Mouse (Mus musculus) T-helper 2 cell (primary cell): ENCODE measurements around the gene Med27.
"Not testable (repeated sequence)": the region's sequence is repeated elsewhere in the genome, so short reads cannot be mapped to it uniquely, and the experiment has no call there.

Experiments
- in situ Hi-C: fragments of 300-600 bp; cut with MboI, MseI; formaldehyde crosslinking; loops from one replicate; pipeline ENCODE4 v1.15.1; 2025; ENCODE audit warnings: high pct_unique_total_duplicates

Gene Med27

DNA sequence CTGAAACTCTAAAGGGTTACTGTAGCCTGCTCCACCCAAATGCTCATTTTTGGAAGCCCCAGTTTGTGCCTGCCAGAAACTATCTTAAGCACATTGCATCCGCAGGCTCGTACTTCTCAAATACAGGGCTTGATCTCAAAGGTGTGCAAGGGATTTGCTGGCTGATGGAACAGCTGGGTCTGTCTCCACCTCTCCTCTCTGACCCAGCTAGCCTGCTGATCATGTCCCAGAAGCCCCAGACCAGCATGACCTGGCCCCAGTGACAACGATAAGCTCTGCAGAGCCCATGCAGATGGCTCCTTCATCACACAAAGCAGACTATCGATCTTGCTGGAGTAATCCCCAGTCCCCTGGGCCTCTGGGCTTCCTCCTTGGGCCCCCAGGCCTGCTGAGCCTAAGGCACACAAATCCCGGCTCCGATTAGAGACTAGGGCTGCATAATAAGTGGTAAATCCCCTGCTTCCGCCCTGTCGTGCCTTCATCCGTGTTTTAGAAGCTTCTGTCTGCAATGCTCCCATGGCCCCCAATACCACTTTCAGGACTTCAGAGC, 170.1 kb downstream of the Med27 start:
- in situ Hi-C loops, result no loop called here

DNA sequence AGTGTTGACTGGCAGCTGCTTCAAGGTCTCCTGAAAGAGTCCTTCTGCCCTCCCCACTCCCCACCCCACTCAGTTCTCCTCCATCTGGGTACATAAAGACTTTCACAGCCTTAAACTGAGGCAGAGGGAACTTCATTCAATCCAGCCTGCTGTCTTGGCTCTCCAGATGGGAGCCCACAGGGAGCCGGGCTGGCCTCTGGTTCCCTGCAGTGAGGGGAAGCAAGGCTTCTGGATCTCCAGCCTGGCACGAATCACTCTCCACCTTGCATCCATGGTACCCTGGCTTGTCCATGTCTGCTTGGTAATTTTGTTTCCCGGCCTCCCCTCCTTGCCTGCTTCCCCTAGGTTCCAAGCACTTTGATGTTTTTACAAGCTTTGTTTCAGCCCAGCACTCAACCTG, 172.8 kb downstream of the Med27 start:
- in situ Hi-C loops, result no loop called here

DNA sequence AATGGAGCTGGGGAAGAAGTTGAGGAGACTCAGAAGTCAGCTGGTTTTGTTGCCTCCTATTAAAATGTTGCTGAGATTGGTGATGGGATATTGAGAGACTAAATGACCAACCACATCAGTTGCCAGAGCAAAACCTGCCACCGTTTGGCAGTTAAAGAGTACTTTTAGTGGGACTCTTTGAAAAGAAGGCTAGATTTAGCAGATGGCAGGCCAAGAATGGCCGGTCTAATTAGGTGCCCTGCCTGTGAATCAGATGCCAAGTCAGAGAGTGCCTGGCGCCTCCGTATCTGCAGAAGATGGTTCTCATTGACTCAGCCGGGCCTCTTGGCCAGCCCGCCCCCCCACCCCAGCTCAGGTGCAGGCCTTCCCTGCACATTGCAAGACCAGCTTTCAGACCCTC, 173.6 kb downstream of the Med27 start:
- in situ Hi-C loops, result no loop called here

DNA sequence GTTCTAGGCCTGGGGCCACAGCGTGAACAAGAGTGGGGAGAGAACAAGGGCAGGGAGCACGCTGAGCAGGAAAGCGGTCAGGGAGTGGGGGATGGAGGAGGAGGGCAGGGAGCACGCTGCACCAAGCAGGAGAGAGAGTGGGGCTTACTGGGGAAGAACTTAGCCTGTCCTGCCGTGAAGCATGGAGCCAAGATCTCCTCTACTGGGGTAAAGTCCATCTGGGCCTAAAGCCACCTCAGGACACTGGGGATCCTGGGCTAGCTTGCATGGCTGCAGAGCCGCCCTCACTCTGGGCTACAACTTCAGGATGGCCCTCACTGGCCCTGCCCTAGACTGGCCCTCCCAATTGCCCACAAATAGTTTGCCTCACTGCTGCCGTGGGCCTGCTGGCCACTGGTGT, 174.9 kb downstream of the Med27 start:
- in situ Hi-C loops, result no loop called here

DNA sequence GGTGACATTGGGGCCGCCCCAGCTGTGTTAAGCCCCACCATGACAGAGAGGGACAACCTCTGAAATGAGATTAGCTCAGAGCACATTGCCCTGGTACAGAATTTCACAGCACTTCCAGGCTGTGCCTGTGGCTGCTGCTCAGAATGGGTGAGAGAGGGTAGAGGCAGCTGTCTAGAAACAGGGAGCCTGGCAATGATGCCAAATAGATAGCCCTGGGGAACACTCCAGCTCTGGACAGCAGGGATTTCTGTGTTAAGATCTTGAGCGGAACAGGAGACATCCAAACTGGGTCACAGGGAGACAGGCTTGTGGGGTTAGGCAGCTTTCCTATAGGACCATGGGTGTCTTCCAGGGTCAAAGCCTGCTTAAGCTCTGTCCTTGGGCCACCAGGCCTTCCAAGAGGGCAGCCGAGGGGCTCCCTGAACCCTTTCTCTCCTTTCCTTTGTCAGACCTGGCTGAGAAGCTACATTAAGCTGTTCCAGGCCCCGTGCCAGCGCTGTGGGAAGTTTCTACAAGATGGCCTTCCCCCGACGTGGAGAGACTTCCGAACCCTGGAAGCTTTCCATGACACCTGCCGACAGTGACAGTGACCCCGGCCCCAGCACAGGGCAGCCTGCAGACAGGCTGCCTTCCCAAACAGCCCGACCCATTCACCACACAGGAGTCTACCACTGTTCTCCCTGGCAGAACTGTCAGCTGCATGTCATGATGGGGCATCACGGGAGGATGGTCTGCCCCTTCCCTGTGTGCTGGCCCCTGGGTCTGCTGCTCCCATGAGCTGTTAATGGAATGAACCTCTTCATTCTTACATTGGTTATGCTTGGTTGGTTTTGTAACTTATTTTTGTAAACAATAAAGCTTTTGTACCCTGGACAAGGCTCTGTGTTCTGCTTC, 177.5 kb downstream of the Med27 start:
- in situ Hi-C loops, result no loop called here

DNA sequence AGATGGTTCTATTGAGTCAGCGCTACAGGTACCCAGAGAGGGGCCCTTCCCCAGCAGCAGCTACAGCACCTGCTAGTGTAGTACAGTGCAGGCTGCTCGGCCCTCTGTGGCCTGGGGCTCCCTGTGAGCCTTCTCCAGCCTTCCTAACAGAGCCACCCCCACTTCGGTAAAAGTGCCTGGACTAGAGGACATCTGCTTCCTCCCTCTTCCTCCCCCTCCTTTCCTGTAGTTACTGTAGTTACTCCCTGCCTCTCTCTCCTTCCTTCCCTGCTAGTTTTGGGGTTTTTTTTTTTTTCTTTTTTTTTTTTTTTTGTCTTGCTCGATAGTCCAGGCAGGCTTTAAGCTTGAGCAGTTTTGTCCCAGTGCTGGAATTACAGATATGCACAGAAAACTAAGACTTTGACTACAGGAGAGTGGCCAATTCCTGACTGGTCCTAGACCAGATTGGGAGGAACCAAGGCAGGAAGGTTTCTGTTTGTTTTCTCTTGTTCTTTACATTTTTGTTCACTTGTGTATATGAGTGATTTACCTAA, 178.7 kb downstream of the Med27 start:
- in situ Hi-C loops, result no loop called here

DNA sequence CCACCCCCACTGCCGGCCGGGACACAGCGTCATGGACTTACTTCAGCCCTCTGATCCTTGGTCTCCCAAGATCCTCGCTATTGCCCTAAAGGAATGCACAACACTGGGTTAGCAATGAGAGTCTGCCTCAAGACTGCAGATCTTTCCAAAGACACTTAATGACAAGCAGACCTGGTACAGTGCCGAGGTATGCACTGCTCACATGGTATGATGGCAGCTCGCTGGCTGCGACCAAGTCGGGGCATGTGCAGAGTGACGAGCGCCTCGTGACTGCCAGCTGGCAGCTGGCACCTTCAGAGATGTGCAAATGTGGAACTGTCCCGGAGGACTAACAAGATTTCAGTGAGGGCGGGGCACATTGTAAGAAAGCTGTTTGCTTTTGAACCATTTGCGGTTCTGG, 179.6 kb downstream of the Med27 start:
- in situ Hi-C loops, result no loop called here

DNA sequence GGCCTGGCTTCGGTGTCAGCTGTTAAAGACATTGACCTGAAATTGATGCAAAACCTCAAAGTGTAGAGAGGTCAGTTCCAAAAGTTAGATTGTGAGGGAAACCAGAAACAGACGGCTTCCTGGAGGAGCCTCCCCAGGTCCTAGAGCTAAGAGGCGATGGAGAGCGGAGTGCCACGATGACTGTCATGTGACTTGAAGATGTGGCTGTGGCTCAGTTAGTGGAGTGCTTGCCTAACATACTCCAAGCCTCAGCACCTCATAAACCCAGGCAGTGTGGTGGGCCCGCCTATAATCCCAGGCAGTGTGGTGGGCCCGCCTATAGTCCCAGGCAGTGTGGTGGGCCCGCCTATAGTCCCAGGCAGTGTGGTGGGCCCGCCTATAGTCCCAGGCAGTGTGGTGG, 180.9 kb downstream of the Med27 start:
- in situ Hi-C loops, result not testable (repeated sequence)

DNA sequence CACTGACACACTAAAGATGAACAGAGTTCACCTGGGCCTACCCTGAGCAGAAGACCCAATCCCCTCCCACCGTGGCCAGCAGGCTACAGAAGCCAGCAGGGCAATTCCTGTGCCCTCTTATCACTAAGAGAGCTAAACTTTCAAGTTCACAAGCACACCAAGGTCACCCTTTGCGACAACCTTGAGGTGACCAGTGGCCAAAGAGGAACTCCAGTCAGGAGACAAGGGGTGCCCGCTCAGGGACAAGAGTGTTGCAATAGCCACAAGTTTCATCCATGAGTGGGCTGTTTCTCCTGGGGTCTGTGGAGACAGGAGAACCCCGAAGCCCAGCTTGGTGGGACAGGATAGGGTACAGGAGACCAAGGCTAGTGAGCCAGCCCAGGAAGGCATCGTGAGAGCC, 182.2 kb downstream of the Med27 start:
- in situ Hi-C loops, result no loop called here

DNA sequence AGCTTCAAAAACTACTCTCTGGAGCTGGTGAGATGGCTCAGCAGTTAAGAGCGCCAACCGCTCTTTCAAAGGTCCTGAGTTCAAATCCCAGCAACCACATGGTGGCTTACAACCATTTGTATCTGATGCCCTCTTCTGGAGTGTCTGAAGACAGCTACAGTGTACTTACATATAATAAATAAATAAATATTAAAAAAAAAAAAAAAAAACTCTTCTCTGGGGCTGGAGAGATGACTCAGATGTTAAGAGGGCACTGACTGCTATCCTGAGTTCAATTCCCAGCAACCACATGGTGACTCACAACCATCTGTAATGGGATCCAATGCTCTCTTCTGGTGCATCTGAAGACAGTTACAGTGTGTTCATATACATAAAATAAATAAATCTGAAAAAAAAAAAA, 183.2 kb downstream of the Med27 start:
- in situ Hi-C loops, result not testable (repeated sequence)

DNA sequence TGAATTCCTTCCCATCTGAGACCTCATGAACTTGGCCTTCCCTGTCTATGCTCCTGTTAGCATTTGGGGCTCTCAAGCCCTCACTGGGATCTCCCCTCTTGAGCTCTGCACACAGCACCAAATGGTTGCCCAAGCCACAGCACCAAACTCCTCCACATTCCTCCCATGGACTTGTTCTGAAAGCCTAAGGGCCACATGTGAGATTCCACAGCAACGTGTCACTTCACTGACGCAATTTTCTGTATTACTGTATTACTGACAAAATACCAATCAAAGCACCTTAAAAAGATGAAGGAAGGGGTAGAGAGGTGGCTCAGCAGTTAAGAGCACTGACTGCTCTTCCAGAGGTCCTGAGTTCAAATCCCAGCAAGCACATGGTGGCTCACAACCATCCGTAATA, 185.6 kb downstream of the Med27 start:
- in situ Hi-C loops, result no loop called here

DNA sequence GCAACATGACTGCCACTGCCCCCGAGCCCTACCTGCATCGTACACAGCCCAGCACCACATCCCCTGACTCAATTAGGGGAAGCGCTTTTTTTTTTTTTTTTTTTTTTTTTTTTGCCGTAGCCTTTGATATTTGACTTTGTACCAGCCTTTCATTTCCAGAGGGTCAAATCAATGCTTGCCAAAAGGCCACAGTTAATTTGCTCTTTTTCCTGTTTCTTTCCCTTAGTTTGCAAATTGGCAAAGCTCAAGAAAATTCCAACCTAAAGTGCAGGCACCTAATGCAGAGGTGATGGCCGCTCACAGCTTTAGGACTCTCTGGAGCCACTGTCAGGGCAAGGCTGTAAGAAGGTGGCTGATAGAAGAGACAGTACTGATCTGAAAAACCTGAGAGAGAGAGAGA, 186.3 kb downstream of the Med27 start:
- in situ Hi-C loops, result no loop called here

DNA sequence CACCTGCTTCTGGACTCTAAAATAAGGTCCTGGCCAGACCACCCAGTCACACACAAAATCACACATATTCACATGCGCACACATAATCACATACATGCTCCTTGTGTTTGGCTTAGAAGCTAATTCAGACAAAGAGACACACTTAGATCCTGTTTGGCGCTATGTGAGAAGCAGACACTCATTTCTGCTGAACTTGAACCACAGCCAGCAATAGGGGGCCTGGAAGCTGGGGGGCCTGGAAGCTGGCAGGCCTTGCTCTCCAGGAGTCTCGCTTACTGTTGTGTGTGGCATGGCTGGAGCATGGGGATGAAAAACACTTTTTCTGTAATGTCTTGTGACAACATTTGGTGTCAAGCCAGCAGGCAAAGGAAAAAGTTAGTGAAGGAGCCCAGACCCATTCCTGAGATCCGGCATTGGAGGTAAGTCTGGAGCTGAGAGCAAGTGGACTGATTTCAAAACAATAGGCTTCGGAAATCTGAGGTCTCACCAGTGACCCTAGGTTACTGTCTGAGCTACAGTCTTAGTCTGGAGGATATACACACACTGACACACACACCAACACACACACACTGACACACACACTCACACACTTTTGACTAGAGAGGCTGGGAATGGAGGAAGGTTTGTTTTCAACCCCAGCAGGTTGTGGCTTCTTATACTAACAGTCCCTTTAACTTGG, 189.1 kb downstream of the Med27 start:
- in situ Hi-C loops, result no loop called here

DNA sequence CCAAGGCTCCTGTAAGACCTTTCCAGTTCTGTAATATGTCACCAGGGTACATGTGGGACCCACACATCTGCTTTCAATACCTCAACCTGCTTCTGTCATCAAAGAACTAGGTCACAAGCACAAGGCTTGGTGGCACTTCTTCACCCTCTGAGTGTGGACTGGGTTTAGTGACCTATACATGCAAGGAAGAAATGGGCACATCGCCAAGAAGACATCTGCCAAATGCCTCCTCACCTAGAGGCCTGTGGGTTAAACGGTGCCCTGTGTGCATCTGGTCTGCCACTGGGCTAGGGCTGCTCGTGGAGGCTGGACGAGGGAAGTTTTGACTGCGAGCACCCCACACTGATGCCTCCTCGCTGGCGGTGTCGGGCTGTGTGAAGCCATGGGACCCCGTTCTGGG, 189.9 kb downstream of the Med27 start:
- in situ Hi-C loops, result no loop called here

DNA sequence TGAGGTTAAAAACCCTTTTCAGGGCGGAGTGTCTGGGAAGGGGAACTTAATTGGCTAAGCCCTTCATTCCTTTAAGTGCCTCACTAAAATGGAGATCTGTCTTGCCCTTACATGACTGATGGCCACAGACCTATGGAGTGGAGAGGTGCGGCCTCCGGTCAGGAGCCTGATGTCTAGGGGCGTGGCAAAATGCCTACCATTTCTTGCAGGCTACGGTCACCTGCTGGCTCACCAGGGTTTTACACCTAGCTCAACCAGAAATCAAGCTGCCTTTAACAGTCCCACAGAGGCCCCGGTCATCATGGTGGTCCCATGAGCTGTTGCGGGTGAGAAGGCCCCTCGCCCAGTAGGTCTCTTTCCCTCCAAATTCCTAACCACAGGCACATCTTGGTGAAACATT, 190.7 kb downstream of the Med27 start:
- in situ Hi-C loops, result no loop called here

DNA sequence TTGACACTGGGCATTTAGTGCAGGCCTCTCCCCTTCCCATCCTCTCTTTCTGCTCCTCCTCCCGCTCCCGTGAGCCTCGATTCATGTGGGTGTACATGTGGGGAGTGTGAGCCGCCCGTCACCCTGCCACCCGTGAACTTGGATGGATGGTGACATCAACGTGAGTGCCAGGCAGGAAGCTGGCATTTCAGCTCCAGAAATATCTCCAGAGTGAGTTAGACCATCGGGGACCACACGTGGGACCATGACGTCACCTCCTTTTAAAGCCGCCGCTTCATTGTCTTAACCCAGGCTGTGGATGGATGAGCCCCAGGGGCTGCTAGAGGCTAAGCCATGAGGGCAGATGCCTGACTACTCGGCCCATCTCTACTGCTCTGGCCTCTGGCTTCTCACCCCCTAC, 195.4 kb downstream of the Med27 start:
- in situ Hi-C loops, result no loop called here

DNA sequence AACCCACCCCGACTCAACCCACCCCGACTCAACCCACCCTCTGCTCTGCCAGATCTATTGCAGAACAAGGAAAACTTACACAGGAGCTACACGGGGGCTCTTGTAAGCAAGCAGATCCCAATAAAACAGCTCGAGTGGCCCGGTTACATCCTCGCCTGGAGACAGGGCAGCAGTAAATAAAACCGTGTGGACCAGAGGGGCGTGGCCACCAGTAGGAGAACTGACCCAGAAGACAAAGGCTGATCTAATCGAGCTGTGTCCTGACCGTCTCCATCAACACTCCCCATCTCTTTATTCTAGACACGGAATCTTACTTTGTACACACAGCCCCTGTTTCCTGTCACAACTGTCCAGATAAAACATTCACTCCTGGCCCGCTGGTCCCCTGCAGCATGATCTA, 200.0 kb downstream of the Med27 start:
- in situ Hi-C loops, result no loop called here

DNA sequence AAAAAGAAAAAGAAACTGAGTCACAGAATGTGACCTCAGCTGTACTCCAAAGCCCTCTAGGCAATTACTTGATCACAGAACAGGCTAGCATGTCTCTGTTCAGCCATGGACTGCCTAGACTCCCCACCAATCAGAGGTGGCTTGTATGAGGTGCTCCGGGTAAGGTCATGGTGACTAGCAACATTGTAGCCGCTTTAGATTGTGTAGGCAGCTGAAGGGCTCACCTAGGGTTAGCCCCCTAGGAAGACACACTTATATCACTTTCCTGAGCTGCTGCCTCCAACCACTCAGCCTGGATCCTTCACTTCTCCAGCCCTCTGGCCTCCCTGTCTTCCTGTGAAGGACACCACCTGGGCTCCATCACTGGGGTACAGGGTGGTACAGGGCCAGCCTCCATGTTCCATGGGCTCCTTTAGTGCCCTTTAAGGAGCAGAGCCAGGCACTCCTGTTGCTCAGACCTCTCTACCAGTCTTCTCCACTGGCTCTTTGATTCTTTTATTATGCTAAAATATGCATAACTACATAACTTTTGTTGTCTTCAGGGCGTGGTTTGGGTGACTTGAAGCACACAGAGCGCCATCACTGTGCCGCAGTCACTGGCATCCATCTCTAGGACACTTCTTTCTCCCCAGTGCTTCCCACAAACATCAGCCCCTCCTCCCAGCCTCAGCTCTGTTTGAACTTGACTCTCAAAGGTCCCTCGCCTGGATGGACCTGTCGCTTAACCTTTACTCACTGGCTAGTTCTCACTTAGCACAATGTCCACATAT, 205.4 kb downstream of the Med27 start:
- in situ Hi-C loops, result no loop called here

DNA sequence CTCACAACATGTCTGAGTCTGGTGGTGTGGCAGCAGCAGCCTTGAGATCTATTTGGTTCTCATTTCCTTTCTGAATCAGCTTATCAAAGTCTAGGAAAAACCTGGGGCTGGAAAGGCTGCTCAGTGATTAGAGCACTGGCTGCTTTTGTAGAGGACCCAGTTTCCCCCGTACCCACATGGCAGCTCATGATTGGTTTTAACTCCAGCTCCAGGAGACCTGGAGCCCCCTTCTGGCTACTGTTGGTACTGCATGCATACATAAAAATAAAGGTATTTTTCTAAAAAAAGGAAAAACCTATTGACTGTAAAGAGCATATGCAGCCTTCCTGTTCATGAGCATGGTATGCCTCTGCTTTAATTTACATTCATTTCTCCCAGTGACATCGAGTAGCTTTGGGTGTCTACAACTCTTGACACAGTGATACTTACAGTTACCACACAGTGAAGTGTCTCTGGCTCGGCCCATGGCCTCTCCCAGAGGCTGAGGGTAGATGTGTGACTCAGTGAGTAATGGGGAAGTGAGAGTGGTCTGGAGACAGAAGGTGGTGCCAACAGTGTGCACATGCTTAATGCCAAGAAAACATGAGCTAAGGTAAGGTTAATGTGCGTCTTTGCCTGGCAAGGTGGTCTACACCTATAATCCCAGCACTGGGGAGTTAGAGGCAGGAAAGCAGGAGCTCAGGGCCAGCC, 207.5 kb downstream of the Med27 start:
- in situ Hi-C loops, result no loop called here

DNA sequence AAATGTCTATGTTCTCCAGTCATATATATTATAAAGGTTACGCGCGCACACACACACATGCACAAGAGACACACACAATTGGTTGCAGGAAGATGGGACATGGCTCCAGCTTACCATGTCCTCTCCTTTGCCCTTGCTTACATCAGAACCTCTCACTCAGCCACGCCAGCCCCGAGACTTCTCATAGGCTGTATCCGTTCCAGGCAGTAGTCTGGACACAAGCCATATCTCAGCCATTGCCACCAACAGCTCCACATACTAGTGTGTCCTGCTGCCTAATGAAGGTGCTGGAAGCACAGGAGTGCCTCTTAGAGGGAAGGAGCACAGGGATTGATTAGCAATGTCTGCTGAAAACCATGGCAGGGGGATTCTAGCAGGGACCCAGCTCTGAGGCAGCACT, 211.9 kb downstream of the Med27 start:
- in situ Hi-C loops, result loop anchor here (5.0 kb wide), 1 partner anchor 346 kb away; no protein-coding TSS in a partner anchor

DNA sequence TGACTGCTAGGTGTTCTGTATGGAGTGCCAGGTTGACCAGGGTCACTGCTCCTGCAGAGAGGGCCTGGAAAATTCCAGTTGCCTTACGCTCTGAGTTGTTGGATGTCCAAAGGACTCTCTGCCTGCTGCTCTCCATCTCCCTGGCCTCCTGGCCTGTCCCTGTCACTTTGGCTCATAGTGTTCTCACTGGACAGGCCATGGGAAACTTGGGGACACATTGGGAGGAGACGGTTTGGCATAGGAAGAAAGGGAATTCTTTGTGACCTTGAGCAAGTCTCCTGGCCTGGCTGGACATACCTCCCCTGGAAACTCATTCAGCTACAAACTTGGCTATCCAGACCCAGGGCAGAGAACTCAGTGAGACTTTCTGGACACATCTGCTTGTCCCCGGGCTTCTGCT, 213.3 kb downstream of the Med27 start:
- in situ Hi-C loops, result loop anchor here (5.0 kb wide), 1 partner anchor 348 kb away; no protein-coding TSS in a partner anchor
